Mouse (Mus musculus): ENCODE data around the gene M1ap.

The M1ap gene

DNA sequence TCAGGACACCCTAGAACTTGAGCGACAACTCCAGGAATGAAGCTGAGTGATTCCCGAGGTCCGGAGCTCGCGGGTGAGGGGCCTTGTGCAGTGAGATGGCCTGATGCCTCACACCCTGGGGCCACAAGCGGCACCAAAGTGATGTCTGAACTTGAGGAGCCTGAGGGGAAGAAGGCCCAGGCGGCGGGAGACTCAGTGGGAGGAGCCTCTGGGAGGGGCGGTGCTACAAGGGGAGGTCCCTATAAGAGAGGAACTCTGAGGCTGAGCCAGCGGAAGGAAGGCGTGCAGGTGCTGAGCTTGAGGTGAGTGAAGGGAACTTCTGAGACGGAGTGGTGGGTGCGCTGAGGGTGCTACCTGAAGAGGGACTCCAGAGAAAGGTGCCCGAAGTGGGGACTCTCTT, at the start of gene M1ap:
Gene M1ap (plus strand): TSS at position 252 of the 400 bp plus-strand sequence.
- no peak for DNase-seq (ENCODE audit: low read depth in 1 of 2, low spot score in 2 of 2)

- DNase-seq (ENCODE audit: low read depth in 1 of 2, low spot score in 2 of 2): no peak
Observed at GRCm38 (mm10) chr6:82897311-82897710, 49.4 kb upstream of the M1ap start.

DNA sequence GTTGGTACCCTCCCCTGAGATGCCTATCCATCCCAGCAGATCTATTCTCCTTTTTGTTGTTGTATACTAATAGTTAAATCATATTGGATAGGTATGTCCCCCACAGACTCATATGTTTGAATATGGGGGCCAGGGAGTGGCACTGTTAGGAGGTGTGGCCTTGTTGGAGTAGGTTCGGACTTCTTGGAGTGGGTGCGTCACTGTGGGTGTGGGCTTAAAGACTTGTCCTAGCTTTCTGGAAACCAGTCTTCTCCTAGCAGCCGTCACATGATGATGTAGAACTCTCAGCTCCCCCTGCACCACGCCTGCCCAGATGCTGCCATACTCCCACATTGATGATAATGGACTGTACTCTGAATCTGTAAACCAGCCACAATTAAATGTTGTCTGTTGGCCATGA, 48.5 kb upstream of the M1ap start:
- no peak for DNase-seq (ENCODE audit: low read depth in 1 of 2, low spot score in 2 of 2)

GRCm38 (mm10) chr6:82898745-82899144, 48.0 kb upstream of the M1ap start:
- DNase-seq (ENCODE audit: low read depth in 1 of 2, low spot score in 2 of 2): no peak

DNA sequence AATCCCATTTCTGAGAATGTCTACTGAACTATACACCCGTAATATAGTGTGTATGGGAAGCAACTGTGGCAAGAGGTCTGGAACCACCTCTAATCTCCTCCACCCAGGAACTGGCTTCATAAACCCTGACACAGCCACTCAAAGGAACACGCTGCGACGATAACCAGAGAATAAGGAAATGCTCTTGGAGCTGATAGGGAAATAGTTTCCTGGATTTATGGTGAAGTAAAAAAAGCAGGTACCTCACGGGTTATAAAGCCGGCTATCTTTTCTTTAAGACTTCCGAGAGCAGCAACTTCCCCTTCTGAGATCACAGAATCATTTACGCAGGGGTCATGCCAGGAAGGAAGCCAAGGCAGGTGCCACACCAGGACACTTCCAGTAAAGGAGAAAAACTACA, 44.1 kb upstream of the M1ap start:
- DNase-seq (ENCODE audit: low read depth in 1 of 2, low spot score in 2 of 2): no peak

GRCm38 (mm10) chr6:82906985-82907384, 39.7 kb upstream of the M1ap start:
- no peak for DNase-seq (ENCODE audit: low read depth in 1 of 2, low spot score in 2 of 2)

DNA sequence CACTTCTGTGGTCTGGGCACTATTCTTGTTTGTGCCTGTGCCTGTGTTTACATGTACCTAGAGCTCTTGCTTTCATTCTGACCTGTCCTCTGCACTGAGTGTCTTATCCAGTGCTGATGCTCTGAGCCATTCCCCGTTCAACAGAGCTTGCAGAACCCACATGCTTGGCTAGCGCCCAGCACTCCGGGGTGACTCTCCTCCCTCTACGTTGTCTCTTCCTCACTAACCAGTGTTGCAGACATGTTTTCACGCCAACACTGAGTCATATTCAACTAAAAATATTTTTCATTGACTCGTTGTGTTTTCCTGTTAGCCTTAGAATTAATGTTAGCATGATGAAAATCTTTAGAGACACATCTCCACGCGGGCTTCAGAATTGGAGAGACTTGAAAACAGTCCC, 38.7 kb upstream of the M1ap start:
- no peak for DNase-seq (ENCODE audit: low read depth in 1 of 2, low spot score in 2 of 2)

DNA sequence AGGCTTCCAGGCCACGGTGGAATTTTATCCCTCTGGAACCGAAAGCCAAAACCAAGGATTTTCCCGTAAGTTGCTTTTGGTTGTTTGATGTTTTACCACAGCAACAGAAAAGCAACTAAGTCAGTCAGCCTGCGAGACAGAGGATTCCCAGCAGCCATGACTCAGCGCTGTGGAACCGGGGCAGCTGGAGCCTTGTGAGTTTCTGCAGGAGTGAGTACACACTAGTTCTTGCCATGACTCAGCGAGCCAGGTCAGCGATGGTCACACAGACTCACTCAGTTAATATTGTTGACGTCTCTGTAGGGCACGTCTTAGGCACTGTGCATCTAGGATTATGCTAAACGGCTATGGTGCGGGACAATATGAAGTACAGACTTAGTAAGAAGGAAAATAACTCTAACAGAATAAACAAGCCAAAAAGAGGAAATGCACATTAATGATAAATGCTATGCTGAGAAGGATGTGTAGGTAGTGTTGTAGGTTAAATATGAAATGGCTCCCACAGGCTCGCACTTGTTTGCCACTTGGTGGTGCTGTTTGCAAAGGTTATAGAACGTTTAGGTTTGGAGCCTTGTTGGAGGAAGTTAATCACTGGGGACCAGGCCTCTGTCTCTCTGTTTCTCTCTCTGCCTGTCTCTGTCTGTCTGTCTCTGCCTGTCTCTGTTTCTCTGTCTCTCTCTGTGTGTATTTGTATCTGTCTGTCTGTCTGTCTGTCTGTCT, 37.4 kb upstream of the M1ap start:
- DNase-seq (ENCODE audit: low read depth in 1 of 2, low spot score in 2 of 2): peak in 1 of 2 experiments; percentile 22

- DNase-seq (ENCODE audit: low read depth in 1 of 2, low spot score in 2 of 2): no peak
Observed at GRCm38 (mm10) chr6:82911303-82911702, 35.4 kb upstream of the M1ap start.

GRCm38 (mm10) chr6:82913336-82914247, 33.1 kb upstream of the M1ap start:
- DNase-seq (ENCODE audit: low read depth in 1 of 2, low spot score in 2 of 2): peak; percentile 13 to 34

DNA sequence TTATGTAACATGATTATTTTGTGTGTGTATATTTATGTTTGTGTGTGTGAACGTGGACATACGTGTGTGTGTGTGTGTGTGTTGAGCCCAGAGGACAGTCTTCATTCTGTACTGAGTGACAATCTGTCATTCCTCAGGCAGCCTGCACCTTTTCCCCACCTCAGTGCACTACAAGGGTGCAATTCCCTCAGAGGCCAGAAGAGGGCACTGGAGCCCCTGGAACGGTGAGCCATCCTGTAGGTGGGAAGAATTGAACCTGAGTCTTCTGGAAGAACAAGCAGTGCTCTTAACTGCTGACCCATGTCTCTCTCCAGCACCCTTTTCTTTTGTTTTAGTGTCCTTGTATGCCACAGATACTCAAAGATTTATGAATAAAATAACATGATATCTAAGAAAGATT, 30.8 kb upstream of the M1ap start:
- no peak for DNase-seq (ENCODE audit: low read depth in 1 of 2, low spot score in 2 of 2)

DNA sequence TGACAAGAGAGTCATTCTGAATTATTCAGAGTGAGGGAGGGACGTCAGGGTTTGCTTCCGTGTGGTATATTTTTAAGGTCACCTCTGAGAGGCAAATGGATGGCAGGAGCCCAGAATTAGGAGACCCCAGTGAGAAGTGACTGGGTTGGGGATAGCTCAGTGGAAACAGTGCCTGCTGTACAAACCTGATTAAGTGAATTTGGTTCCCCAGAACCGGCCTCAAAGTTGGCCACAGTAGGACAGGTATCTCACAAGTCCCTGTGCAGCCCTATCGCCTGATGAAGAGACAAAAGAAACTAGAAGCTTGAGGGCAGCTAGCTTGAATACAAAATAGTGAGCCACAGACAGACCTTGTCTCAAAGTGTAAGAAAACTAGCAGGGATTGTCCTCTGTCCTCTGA, 30.2 kb upstream of the M1ap start:
- DNase-seq (ENCODE audit: low read depth in 1 of 2, low spot score in 2 of 2): no peak

DNA sequence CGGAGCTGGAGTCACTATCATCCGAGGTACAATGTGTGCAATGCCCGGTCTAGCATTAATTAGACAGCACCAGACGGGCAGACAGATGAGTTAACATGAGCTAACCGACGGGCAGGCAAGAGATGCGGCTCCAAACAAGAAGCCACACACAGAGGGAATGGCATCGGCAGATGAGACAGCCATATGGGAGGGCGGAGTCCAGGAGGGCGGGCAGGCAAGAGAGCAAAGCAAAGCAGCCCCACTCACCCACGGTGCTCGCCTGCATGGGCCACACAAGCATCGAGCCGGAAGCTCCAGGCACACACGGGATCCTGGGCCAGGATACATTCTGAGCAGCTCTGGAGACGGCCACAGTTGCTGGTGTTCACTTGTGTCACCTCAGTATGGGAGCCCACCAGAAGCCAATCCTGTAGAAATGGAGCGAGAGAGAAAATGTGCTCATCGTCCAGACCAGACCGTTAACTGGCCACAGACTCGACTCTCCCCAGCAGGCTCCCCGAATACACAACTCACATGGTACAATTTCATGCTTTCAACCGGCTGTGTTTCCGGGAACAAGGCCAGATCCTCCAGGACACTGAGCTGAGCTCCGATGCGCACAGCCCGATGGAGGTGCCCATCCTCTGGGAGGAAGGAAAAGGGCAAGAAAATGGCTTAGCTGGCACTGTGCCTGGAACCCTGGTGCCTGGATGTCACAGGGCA, 29.5 kb upstream of the M1ap start:
- no peak for DNase-seq (ENCODE audit: low read depth in 1 of 2, low spot score in 2 of 2)

DNA sequence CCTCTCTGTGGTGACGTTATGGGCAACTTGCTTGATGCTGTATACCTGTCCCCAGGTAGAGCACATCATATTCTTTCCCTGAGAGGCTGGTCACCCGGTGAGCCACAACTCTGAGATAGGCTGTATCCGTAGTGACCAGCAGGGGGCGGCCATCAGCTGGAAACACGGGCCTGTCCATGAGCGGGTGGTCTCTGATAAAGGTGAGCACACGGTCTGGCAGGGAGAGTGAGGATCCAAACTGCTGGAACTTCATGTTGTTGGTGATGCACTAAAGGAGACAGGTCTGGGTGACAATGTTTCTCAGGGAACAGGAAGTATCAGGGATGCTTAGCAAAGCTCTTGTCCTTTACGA, 28.9 kb upstream of the M1ap start:
- DNase-seq (ENCODE audit: low read depth in 1 of 2, low spot score in 2 of 2): no peak

DNA sequence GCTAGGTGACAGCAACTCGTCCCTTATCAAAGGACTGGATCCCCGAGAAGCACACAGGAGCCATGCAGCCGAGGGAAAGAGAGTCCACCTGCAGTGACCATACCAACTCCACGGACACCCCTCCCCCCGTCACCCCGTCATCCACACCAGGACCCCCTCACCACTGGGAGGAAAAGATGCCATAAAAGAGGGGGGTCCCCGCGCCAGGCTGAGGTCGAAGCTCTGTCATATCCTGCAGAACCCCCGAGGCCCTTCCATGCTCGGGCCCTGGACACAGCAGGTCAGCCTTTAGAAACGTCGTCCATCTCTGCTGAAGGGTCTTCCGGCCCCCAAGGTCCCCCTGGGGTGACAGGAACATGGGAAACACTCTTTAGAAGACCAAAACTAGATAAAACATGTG, 28.3 kb upstream of the M1ap start:
- DNase-seq (ENCODE audit: low read depth in 1 of 2, low spot score in 2 of 2): no peak

- no peak for DNase-seq (ENCODE audit: low read depth in 1 of 2, low spot score in 2 of 2)
Observed at GRCm38 (mm10) chr6:82919520-82919919, 27.2 kb upstream of the M1ap start.

DNA sequence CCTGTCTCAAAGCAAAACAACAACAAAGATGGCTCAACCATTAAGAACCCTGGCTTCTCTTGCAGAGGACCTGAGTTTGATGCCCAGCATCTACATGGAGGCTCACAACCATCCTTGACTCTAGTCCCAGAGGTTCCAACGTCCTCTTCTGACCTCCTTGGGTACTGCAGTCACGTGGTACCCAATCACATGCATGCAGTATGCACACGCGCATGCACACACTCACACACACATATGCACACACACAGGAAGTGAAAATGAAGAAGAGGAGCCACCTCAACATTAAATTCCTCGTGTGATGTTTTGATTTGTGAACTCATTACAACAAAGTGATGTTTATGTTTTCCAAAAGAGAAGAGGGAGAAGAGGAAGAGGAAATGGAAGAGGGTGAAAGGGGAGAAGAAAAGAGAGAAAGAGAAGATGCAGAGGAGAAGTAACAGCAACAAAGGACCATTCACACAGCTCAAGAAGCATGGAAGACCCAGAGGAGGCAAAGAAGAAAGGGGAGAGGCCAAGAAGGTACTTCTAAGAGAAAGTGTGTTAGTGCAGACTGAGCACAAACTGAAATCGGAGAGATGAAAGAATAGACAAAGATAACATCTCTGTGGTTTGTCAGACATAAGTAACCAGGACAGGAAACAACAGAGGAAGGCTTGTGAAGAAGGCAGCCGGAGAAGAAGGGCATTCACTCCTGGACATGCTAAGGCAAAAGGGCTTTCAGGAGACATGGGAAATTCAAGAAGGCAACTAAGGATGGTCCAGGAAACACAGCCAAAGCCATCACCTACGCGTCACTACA, 25.1 kb upstream of the M1ap start:
- DNase-seq (ENCODE audit: low read depth in 1 of 2, low spot score in 2 of 2): no peak

DNA sequence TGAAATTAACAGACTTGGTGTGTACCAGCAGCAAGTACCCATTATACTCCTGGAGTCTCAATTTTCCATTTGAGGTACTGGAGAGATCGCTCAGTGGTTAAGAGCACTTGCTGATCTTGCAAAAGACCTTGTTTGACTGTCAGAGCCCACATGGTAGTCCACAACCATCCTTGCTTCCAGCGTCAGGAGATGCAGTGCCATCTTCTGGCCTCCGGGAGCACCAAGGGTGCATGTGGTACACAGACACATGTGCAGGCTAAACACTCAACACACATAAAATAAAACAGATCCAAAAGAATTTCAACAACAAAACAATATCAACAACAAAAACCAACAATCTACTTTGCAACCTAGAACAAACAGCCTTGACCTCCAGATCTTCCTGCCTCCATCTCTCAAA, 21.7 kb upstream of the M1ap start:
- DNase-seq (ENCODE audit: low read depth in 1 of 2, low spot score in 2 of 2): no peak

DNA sequence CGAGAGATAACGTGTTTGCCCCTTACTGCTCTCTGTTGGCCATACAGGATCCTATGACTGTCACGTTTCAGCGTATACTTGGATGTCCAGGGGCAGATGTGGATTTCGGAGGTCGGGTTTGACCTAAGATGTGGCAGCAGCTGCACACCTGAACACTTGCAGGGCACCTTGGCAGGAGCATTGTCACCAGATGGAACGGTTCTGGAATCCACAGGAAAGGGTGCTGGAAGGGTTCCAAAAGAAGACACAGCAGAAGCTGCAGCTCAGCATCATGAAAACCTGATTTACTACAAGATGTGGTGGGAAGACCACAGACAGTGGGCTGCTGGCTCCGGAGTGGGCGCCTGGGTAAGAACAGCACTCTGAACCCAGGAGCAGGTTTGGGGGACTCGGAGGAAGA, 20.6 kb upstream of the M1ap start:
- no peak for DNase-seq (ENCODE audit: low read depth in 1 of 2, low spot score in 2 of 2)

DNA sequence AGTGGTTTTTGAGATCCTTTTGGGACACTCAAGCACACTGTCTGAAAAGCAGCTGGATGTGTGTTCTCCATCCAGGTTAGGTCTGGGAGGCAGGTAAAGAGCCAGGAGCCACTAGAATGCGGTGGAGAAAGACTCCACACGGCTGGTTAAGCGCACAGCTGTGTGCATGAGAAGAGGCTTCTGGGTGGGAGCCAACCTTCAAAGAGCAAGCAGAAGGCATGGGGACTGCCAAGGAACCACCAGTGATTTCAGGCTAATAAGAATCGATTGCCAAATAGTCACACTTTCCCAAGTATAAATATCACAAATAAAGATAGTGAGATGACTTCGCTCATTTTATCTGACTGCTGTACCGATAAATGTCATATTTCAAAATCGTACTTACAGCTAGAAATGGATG, 20.2 kb upstream of the M1ap start:
- no peak for DNase-seq (ENCODE audit: low read depth in 1 of 2, low spot score in 2 of 2)

GRCm38 (mm10) chr6:82927617-82928016, 19.1 kb upstream of the M1ap start:
- no peak for DNase-seq (ENCODE audit: low read depth in 1 of 2, low spot score in 2 of 2)

Measured in monocyte, adult 2 months (primary cell).